In genomic region chr10:99265011-99265694, GRCm38 (mm10) we compare ENCODE assay signal across 9 mouse cellular contexts. TPM values are rescaled to one million over a fixed set of nuclear protein-coding genes. Genes with fewer than 3 reads are reported as not detected.
DNase-seq lines count a peak whose midpoint lies in the region; ATAC-seq and TF ChIP-seq lines count a peak whose summit lies in the region.
"Had no signal": no experiment of that assay in that cellular context is flagged by ENCODE, and none has a peak within 500 bp of the region (broad histone marks: within the 10 kb centered on the region; RNA-seq: fewer than 3 reads in every experiment).

No protein-coding gene starts in this region.

- TF ChIP-seq EP300 in MEL (IDR thresholded peaks at IDR 0.05; ENCODE audit: low read depth in 1 of 2, low read length in 2 of 2) = peak; percentile 43 to 49; a peak in 3 of 4 replicates
- TF ChIP-seq EP300 in lung, postnatal 0 days (IDR thresholded peaks at IDR 0.05) = no peak; the same call in 1 of the 2 replicates

- TF ChIP-seq RAD21 in MEL (IDR thresholded peaks at IDR 0.05; ENCODE audit: low read depth, low read length) = no peak

- no peak for ATAC-seq in forebrain, embryonic 15.5 days (replicated peaks)
- ATAC-seq in intestine, postnatal 0 days = no peak
- ATAC-seq in lung, postnatal 0 days = no peak

- H3K4me3 ChIP-seq in MEL (ENCODE audit: control insufficient read depth in 1 of 2, insufficient read depth in 1 of 2, low read depth in 2 of 2, low read length in 2 of 2) = peak overlapping the region; percentile 59 to 62
- H3K4me3 ChIP-seq in forebrain, embryonic 15.5 days = peak overlapping the region; percentile 78
- peak overlapping the region; percentile 91 for H3K4me3 ChIP-seq in intestine, postnatal 0 days (ENCODE audit: low read depth, low read length)
- peak overlapping the region; percentile 90 for H3K4me3 ChIP-seq in lung, postnatal 0 days (ENCODE audit: low read depth, low read length)

- H3K4me2 ChIP-seq in forebrain, embryonic 15.5 days (replicated peaks) = peak overlapping the region; percentile 92
- H3K4me2 ChIP-seq in intestine, postnatal 0 days (replicated peaks; ENCODE audit: low read depth) = peak overlapping the region; percentile 88
- H3K4me2 ChIP-seq in lung, postnatal 0 days (replicated peaks; ENCODE audit: low read depth, low read length) = peak overlapping the region; percentile 73

- H3K9ac ChIP-seq in MEL (ENCODE audit: control insufficient read depth, low read depth, low read length, poor library complexity, severe bottlenecking) = peak overlapping the region; percentile 73
- H3K9ac ChIP-seq in forebrain, embryonic 15.5 days (replicated peaks) = peak overlapping the region; percentile 59
- H3K9ac ChIP-seq in intestine, postnatal 0 days (ENCODE audit: low read depth, low read length) = peak overlapping the region; percentile 82
- H3K9ac ChIP-seq in lung, postnatal 0 days (replicated peaks; ENCODE audit: low read depth) = peak overlapping the region; percentile 92

- peaks cover 0 to 22% of the 10 kb centered on the region in 2 experiments; a peak in 2 of 4 replicates for H3K36me3 ChIP-seq in MEL (ENCODE audit: control insufficient read depth in 1 of 2, insufficient read depth in 2 of 2, low read length in 2 of 2)
- H3K36me3 ChIP-seq in forebrain, embryonic 15.5 days = no peaks in the 10 kb centered on the region
- H3K36me3 ChIP-seq in intestine, postnatal 0 days (ENCODE audit: control insufficient read depth, insufficient read depth) = peaks cover 8% of the 10 kb centered on the region
- H3K36me3 ChIP-seq in lung, postnatal 0 days (ENCODE audit: insufficient read depth, low read length) = no peaks in the 10 kb centered on the region
- no peaks in the 10 kb centered on the region for H3K36me3 ChIP-seq in splenic B cell, adult 2 months (ENCODE audit: control insufficient read depth, insufficient read depth, low read length, poor library complexity, severe bottlenecking)
- H3K36me3 ChIP-seq: G1E had no signal

- H3K27me3 ChIP-seq in MEL (ENCODE audit: control insufficient read depth in 1 of 2, insufficient read depth in 2 of 2, low read length in 2 of 2) = no peaks in the 10 kb centered on the region
- peaks cover 14% of the 10 kb centered on the region; the same call in 1 of the 2 replicates for H3K27me3 ChIP-seq in forebrain, embryonic 15.5 days
- no peaks in the 10 kb centered on the region for H3K27me3 ChIP-seq in intestine, postnatal 0 days (replicated peaks; ENCODE audit: control insufficient read depth, insufficient read depth, low read length)
- no peaks in the 10 kb centered on the region for H3K27me3 ChIP-seq in lung, postnatal 0 days (replicated peaks; ENCODE audit: insufficient read depth, low read length)
- no peaks in the 10 kb centered on the region for H3K27me3 ChIP-seq in splenic B cell, adult 2 months (ENCODE audit: control insufficient read depth, insufficient read depth, low read length, poor library complexity, severe bottlenecking)

- TF ChIP-seq CTCF in MEL (IDR thresholded peaks at IDR 0.05 in 2 of 3, conservative IDR thresholded peaks at IDR 0.05 in 1 of 3; ENCODE audit: control insufficient read depth in 1 of 3, insufficient read depth in 1 of 3, low read depth in 2 of 3, low read length in 3 of 3, poor library complexity in 1 of 3, severe bottlenecking in 1 of 3) = no peak
- TF ChIP-seq CTCF in intestine, postnatal 0 days (IDR thresholded peaks at IDR 0.05; ENCODE audit: low read depth) = no peak
- no peak for TF ChIP-seq CTCF in lung, postnatal 0 days (IDR thresholded peaks at IDR 0.05)

- TF ChIP-seq POLR2A in MEL (IDR thresholded peaks at IDR 0.05; ENCODE audit: control insufficient read depth in 1 of 2, insufficient read depth in 1 of 2, low read depth in 1 of 2, low read length in 2 of 2, poor library complexity in 1 of 2) = no peak

- H3K9me3 ChIP-seq in MEL (replicated peaks; ENCODE audit: insufficient read depth, low read length) = no peaks in the 10 kb centered on the region
- no peaks in the 10 kb centered on the region for H3K9me3 ChIP-seq in forebrain, embryonic 15.5 days
- H3K9me3 ChIP-seq in intestine, postnatal 0 days (ENCODE audit: control insufficient read depth) = no peaks in the 10 kb centered on the region
- H3K9me3 ChIP-seq in lung, postnatal 0 days (ENCODE audit: low read length) = no peaks in the 10 kb centered on the region

- peaks cover 0 to 15% of the 10 kb centered on the region in 2 experiments; a peak in 2 of 4 replicates for H3K4me1 ChIP-seq in MEL (ENCODE audit: control insufficient read depth in 1 of 2, insufficient read depth in 2 of 2, low read length in 2 of 2)
- peaks cover 63% of the 10 kb centered on the region for H3K4me1 ChIP-seq in forebrain, embryonic 15.5 days
- H3K4me1 ChIP-seq in intestine, postnatal 0 days (replicated peaks; ENCODE audit: control insufficient read depth, insufficient read depth, low read length) = no peaks in the 10 kb centered on the region; the same call in none of the 2 replicates
- H3K4me1 ChIP-seq in lung, postnatal 0 days (ENCODE audit: insufficient read depth, low read depth, low read length) = peaks cover 18% of the 10 kb centered on the region; the same call in 1 of the 2 replicates

- H3K27ac ChIP-seq in MEL (ENCODE audit: control insufficient read depth, low read depth, low read length) = peak overlapping the region; percentile 55
- H3K27ac ChIP-seq in forebrain, embryonic 15.5 days (replicated peaks) = peak overlapping the region; percentile 93
- peak overlapping the region; percentile 93; the same call in 1 of the 2 replicates for H3K27ac ChIP-seq in intestine, postnatal 0 days (ENCODE audit: low read depth, low read length)
- H3K27ac ChIP-seq in lung, postnatal 0 days (ENCODE audit: low read length) = peak overlapping the region; percentile 98

- WGBS in forebrain, embryonic 15.5 days = 2% methylated on average over 7 of the region's 7 CpGs
- WGBS in intestine, postnatal 0 days = 37% methylated on average over 7 of the region's 7 CpGs
- 5% methylated on average over 7 of the region's 7 CpGs for WGBS in lung, postnatal 0 days

- peaks cover 22% of the 10 kb centered on the region for H3K79me2 ChIP-seq in MEL (ENCODE audit: control insufficient read depth, insufficient read depth, low read length, poor library complexity)

- DNase-seq in adrenal gland, postnatal 14 days = peak; percentile 55
- no peak for DNase-seq in adrenal gland, postnatal 4 days (ENCODE audit: low spot score in 2 of 2)
- peak; percentile 75 for DNase-seq in MEL (ENCODE audit: low read depth, low spot score)
- peak; percentile 72 for DNase-seq in lung, postnatal 0 days (ENCODE audit: low spot score)
- DNase-seq in splenic B cell, adult 2 months (ENCODE audit: low read depth, low spot score) = peak; percentile 35
- DNase-seq in ovary, postnatal 36 days (ENCODE audit: low spot score) = no peak

TF ChIP-seq in MEL, 35 proteins besides CTCF, POLR2A, EP300 and RAD21 (continues in another document):
- peak; percentile 57 for TF ChIP-seq TAL1 (IDR thresholded peaks at IDR 0.05; ENCODE audit: low read length)
- TF ChIP-seq MYB (IDR thresholded peaks at IDR 0.05; ENCODE audit: low read depth, low read length) = no peak
- no peak for TF ChIP-seq NRF1 (IDR thresholded peaks at IDR 0.05; ENCODE audit: insufficient read depth, low read depth, low read length, poor library complexity, severe bottlenecking)
- peak; percentile 60 for TF ChIP-seq ETS1 (IDR thresholded peaks at IDR 0.05; ENCODE audit: low read depth, low read length)
- no peak for TF ChIP-seq KAT2A (conservative IDR thresholded peaks at IDR 0.05; ENCODE audit: low read depth, low read length)
- no peak for TF ChIP-seq ELF1 (IDR thresholded peaks at IDR 0.05; ENCODE audit: low read depth, low read length)
- TF ChIP-seq USF2 (IDR thresholded peaks at IDR 0.05; ENCODE audit: borderline replicate concordance in 1 of 2, insufficient read depth in 1 of 2, low read depth in 1 of 2, low read length in 2 of 2) = no peak
- 0 out of 2 replicates have a peak, but pooled peaks have one; percentile 12 for TF ChIP-seq MAX (IDR thresholded peaks at IDR 0.05; ENCODE audit: low read length)
- TF ChIP-seq ZMIZ1 (IDR thresholded peaks at IDR 0.05; ENCODE audit: low read depth, low read length) = no peak
- TF ChIP-seq POLR2AphosphoS2 (IDR thresholded peaks at IDR 0.05; ENCODE audit: low read length) = no peak
- TF ChIP-seq E2F4 (IDR thresholded peaks at IDR 0.05; ENCODE audit: borderline replicate concordance, low read depth, low read length) = no peak
- TF ChIP-seq MAZ (IDR thresholded peaks at IDR 0.05; ENCODE audit: low read depth, low read length) = no peak
- no peak for TF ChIP-seq HCFC1 (IDR thresholded peaks at IDR 0.05; ENCODE audit: low read depth, low read length)
- TF ChIP-seq MEF2A (IDR thresholded peaks at IDR 0.05; ENCODE audit: extremely low read depth, insufficient replicate concordance, low read depth, low read length, poor library complexity, severe bottlenecking) = no peak
- TF ChIP-seq ZNF384 (IDR thresholded peaks at IDR 0.05; ENCODE audit: low read depth, low read length) = no peak
- TF ChIP-seq GATA1 (IDR thresholded peaks at IDR 0.05; ENCODE audit: low read depth, low read length) = peak; percentile 75
- no peak for TF ChIP-seq USF1 (IDR thresholded peaks at IDR 0.05; ENCODE audit: low read depth, low read length)
- peak; percentile 50; the same call in 1 of the 2 replicates for TF ChIP-seq MXI1 (IDR thresholded peaks at IDR 0.05; ENCODE audit: low read depth, low read length)
- TF ChIP-seq GABPA (IDR thresholded peaks at IDR 0.05; ENCODE audit: low read depth, low read length) = no peak
- no peak for TF ChIP-seq ZC3H11A (IDR thresholded peaks at IDR 0.05; ENCODE audit: low read depth, low read length)
- no peak for TF ChIP-seq CHD2 (IDR thresholded peaks at IDR 0.05; ENCODE audit: low read length)
- TF ChIP-seq NELFE (IDR thresholded peaks at IDR 0.05; ENCODE audit: low read depth, low read length) = no peak
- no peak for TF ChIP-seq POLR2AphosphoS5 (IDR thresholded peaks at IDR 0.05; ENCODE audit: borderline replicate concordance, low read depth, low read length)
- TF ChIP-seq MAFK (IDR thresholded peaks at IDR 0.05; ENCODE audit: borderline replicate concordance, low read depth, low read length) = no peak
- no peak for TF ChIP-seq ZKSCAN1 (IDR thresholded peaks at IDR 0.05; ENCODE audit: low read depth, low read length)

RNA-seq across cellular contexts. Expression of gene Dusp6, which starts 2.1 kb away (rescaled TPM):
- 112 and 113 TPM in 2 replicates for total RNA-seq in adrenal gland, postnatal 14 days (2021)
- total RNA-seq in adrenal gland, postnatal 4 days (2021) = 100 to 1,000 TPM; 117 to 123 TPM
- 8.2 and 12.6 TPM in 2 replicates for total RNA-seq in MEL (2012; rRNA removed)
- polyA plus RNA-seq in MEL (2012; ENCODE audit: insufficient read depth in 1 of 2, insufficient read length in 2 of 2, low read depth in 1 of 2, low replicate concordance in 2 of 2, missing spikeins in 1 of 2) = 10 to 100 TPM in 1 of 2 experiments, not detected in 1; 11.9 TPM
- polyA plus RNA-seq in forebrain, embryonic 15.5 days (2015; fragmentation: Nextera tagmentation; extraction: Ambion mirVana) = 33.3 and 36.4 TPM in 2 replicates
- polyA plus RNA-seq in intestine, postnatal 0 days (2015; fragmentation: Nextera tagmentation; extraction: Ambion mirVana) = 27.9 and 34.6 TPM in 2 replicates
- 49.7 and 63.2 TPM in 2 replicates for polyA plus RNA-seq in lung, postnatal 0 days (2015; fragmentation: Nextera tagmentation; extraction: Ambion mirVana)
- polyA plus RNA-seq: G1E had no signal

Comparison
In these comparisons a context has a peak if more than half of its experiments do, and no peak if none do; other contexts are left out.
1. DNase-seq: peak in adrenal gland, postnatal 14 days (single experiment), MEL (single experiment), lung, postnatal 0 days (single experiment) and splenic B cell, adult 2 months (single experiment); none in adrenal gland, postnatal 4 days (0 of 2) and ovary, postnatal 36 days (single experiment).
2. Peak in every context shown above with its lines, with median percentiles within 50 percentile points of each other: H3K27ac ChIP-seq, H3K4me3 ChIP-seq, H3K9ac ChIP-seq and H3K4me2 ChIP-seq.